Mouse (Mus musculus) lung, postnatal 0 days (tissue): ENCODE results near the gene Spef2. TPM values are rescaled to one million over a fixed set of nuclear protein-coding genes. Genes with fewer than 3 reads are reported as not detected.

ENCODE experiments used
- ATAC-seq: fragments of 200-750 bp; cut with Nextera tagmentation; 2 replicates; pipeline ENCODE4 v1.8.0; 2017; ENCODE audit warnings: moderate library complexity
- DNase-seq: peaks from one replicate; pipeline ENCODE4 v3.0.0-alpha.2; 2016; ENCODE audit warnings: low spot score
- H3K27ac ChIP-seq: fragments of 300-500 bp; sonication (generic); 2 replicates; pipeline ENCODE4 v1.5.1; 2014; ENCODE audit warnings: antibody characterized with exemption, mild to moderate bottlenecking, low read length, mixed read lengths
- H3K27me3 ChIP-seq: fragments of 300-500 bp; sonication (generic); replicated peaks from 2 replicates; pipeline ENCODE4 v1.6.1; 2014; ENCODE audit warnings: low read length, mixed read lengths; ENCODE audit not compliant: insufficient read depth
- H3K36me3 ChIP-seq: fragments of 300-500 bp; sonication (generic); 2 replicates; pipeline ENCODE4 v1.6.1; 2014; ENCODE audit warnings: low read length, mixed read lengths; ENCODE audit not compliant: insufficient read depth
- H3K4me1 ChIP-seq: fragments of 300-500 bp; sonication (generic); 2 replicates; pipeline ENCODE4 v1.6.1; 2014; ENCODE audit warnings: antibody characterized with exemption, low read depth, low read length, mixed read lengths; ENCODE audit not compliant: insufficient read depth
- H3K4me2 ChIP-seq: fragments of 300-500 bp; sonication (generic); replicated peaks from 2 replicates; pipeline ENCODE4 v1.6.1; 2014; ENCODE audit warnings: low read depth, mild to moderate bottlenecking, low read length, moderate library complexity, mixed read lengths
- H3K4me3 ChIP-seq: fragments of 300-500 bp; sonication (generic); 2 replicates; pipeline ENCODE4 v1.5.1; 2014; ENCODE audit warnings: low read depth, low read length
- H3K9ac ChIP-seq: fragments of 300-500 bp; sonication (generic); replicated peaks from 2 replicates; pipeline ENCODE4 v1.6.1; 2014; ENCODE audit warnings: low read depth, mild to moderate bottlenecking
- H3K9me3 ChIP-seq: fragments of 300-500 bp; sonication (generic); 2 replicates; pipeline ENCODE4 v1.6.1; 2016; ENCODE audit warnings: low read length, mixed read lengths
- CTCF ChIP-seq: IDR thresholded peaks from 2 replicates; pipeline ENCODE4 v1.5.1; 2016; ENCODE audit warnings: antibody characterized with exemption, mild to moderate bottlenecking
- EP300 ChIP-seq: IDR thresholded peaks from 2 replicates; pipeline ENCODE4 v1.6.1; 2016; ENCODE audit warnings: antibody characterized with exemption, mild to moderate bottlenecking, control low read depth
- WGBS: fragments of 180-500 bp; shearing (Covaris S2); extraction: QIAGEN DNeasy Blood & Tissue Kit; methylation state at CpG from one replicate; pipeline ENCODE4 v1.1.7; 2014; 5-methylcytosine and 5-hydroxymethylcytosine counted together
- polyA plus RNA-seq: library from polyadenylated mRNA; unstranded; fragments of >200 nt; fragmentation: Nextera tagmentation; extraction: Ambion mirVana; gene quantifications from 2 replicates; pipeline ENCODE4 v1.2.1, GENCODE M21; 2015

Gene Spef2
- polyA plus RNA-seq, 1 experiment from 2014 or later = 2.4 TPM

GRCm38 (mm10) chr15:9624619-9625018 lies 124.0 kb downstream of the Spef2 start:
- no peaks in the 10 kb centered on the region for H3K9me3 ChIP-seq
- WGBS = 69% methylated on average over 2 of the region's 2 CpGs
- H3K4me3 ChIP-seq = no peak overlapping the region
- H3K4me2 ChIP-seq = no peak overlapping the region
- no peaks in the 10 kb centered on the region for H3K36me3 ChIP-seq
- TF ChIP-seq EP300 (no peak), CTCF (no peak)
- no peaks in the 10 kb centered on the region for H3K4me1 ChIP-seq
- no peaks in the 10 kb centered on the region for H3K27me3 ChIP-seq
- DNase-seq (no peak), ATAC-seq (no peak)
- no peak overlapping the region for H3K9ac ChIP-seq
- no peak overlapping the region for H3K27ac ChIP-seq

DNA sequence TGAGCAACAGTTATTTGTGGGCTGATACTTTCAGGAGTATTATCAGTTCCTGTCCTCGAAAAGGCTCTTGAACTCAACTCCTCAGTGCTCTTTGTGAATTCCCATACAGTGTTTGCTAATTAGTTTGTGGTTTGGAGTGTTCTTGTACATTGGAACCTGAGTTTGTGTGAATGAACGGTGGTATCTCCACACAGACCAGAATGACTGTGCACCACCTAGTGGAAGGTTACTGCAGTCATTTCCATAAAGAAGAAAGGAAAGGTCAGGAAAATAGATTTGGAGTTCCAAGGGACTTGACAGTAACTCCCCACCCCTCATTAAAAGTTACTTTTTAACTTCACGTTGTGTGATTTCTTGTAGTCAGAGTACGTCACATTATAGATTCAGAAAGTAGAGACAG lies 140.5 kb downstream of the Spef2 start:
- ATAC-seq (no peak), DNase-seq (peak; percentile 40)
- WGBS = 55% methylated on average over 4 of the region's 4 CpGs
- no peak overlapping the region for H3K4me3 ChIP-seq
- no peak overlapping the region for H3K27ac ChIP-seq
- no peak overlapping the region for H3K4me2 ChIP-seq
- no peaks in the 10 kb centered on the region for H3K4me1 ChIP-seq
- no peak overlapping the region for H3K9ac ChIP-seq
- H3K9me3 ChIP-seq = no peaks in the 10 kb centered on the region
- no peaks in the 10 kb centered on the region for H3K27me3 ChIP-seq
- TF ChIP-seq CTCF (peak; percentile 64), EP300 (no peak)
- H3K36me3 ChIP-seq = no peaks in the 10 kb centered on the region

GRCm38 (mm10) chr15:9600088-9600455 lies 148.6 kb downstream of the Spef2 start:
- ATAC-seq (no peak), DNase-seq (no peak)
- H3K4me3 ChIP-seq = no peak overlapping the region
- H3K4me1 ChIP-seq = no peaks in the 10 kb centered on the region
- 83% methylated on average over 6 of the region's 6 CpGs for WGBS
- H3K9me3 ChIP-seq = no peaks in the 10 kb centered on the region
- no peaks in the 10 kb centered on the region for H3K36me3 ChIP-seq
- no peak overlapping the region for H3K4me2 ChIP-seq
- no peak overlapping the region for H3K9ac ChIP-seq
- TF ChIP-seq EP300 (no peak), CTCF (no peak)
- no peaks in the 10 kb centered on the region for H3K27me3 ChIP-seq
- H3K27ac ChIP-seq = no peak overlapping the region

DNA sequence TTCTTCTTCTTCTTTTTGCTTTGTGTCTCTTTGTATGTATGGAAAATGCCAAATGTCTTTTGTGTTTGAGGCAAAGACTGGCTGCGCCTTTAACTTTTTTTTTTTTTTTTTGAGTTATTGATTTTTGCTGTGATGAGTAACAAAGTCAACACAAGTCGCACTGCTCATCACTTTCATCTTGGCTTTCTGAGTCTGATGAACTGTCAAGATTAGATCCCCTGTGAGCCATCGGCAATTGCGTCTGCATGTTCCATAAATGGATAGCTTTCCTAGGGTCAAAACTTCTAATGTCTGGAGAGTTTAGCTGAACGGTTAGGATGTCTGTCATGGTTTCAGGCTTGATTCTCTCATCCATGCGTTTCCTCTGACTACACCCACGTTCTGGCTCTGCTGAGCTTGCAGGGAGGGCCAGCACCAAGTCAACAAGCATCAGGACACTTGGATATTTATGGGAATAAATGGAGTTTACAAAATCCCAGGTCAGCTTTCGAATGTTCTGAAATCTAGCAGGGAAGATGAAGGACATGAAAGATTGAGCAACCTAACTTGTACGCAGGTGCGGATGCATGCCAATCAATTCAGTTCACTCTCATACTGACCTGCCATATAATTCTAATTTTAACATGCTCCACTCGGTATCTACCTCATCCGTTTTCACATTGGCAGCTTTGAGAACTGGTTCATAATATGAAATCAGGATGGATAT lies 149.1 kb downstream of the Spef2 start:
- TF ChIP-seq CTCF (no peak), EP300 (no peak)
- H3K4me1 ChIP-seq = no peaks in the 10 kb centered on the region
- H3K4me2 ChIP-seq = no peak overlapping the region
- 72% methylated on average over 12 of the region's 12 CpGs for WGBS
- H3K9ac ChIP-seq = no peak overlapping the region
- no peaks in the 10 kb centered on the region for H3K27me3 ChIP-seq
- H3K4me3 ChIP-seq = no peak overlapping the region
- DNase-seq = no peak
- H3K27ac ChIP-seq = no peak overlapping the region
- ATAC-seq = no peak
- H3K9me3 ChIP-seq = no peaks in the 10 kb centered on the region
- no peaks in the 10 kb centered on the region for H3K36me3 ChIP-seq

GRCm38 (mm10) chr15:9596298-9597060 lies 152.2 kb downstream of the Spef2 start:
- TF ChIP-seq EP300 (no peak), CTCF (no peak)
- Histone ChIP-seq H3K27ac (no peak overlapping the region), H3K4me2 (no peak overlapping the region), H3K9me3 (no peaks in the 10 kb centered on the region), H3K36me3 (no peaks in the 10 kb centered on the region), H3K4me1 (no peaks in the 10 kb centered on the region), H3K4me3 (no peak overlapping the region), H3K27me3 (no peaks in the 10 kb centered on the region), H3K9ac (no peak overlapping the region)
- 84% methylated on average over 6 of the region's 6 CpGs for WGBS
- DNase-seq (no peak), ATAC-seq (no peak)

- Histone ChIP-seq H3K36me3 (no peaks in the 10 kb centered on the region), H3K4me1 (no peaks in the 10 kb centered on the region), H3K9ac (no peak overlapping the region), H3K27me3 (no peaks in the 10 kb centered on the region), H3K4me2 (no peak overlapping the region), H3K9me3 (no peaks in the 10 kb centered on the region), H3K27ac (no peak overlapping the region), H3K4me3 (no peak overlapping the region)
- TF ChIP-seq CTCF (no peak), EP300 (no peak)
- 90% methylated on average over 4 of the region's 4 CpGs for WGBS
- no peak for ATAC-seq
- no peak for DNase-seq
These were observed 158.7 kb downstream of the Spef2 start for GRCm38 (mm10) chr15:9589939-9590338.
